Mouse (Mus musculus) limb, embryonic 14.5 days (tissue): ENCODE results near the gene Kbtbd13. TPM values are rescaled to one million over a fixed set of nuclear protein-coding genes. Genes with fewer than 3 reads are reported as not detected.

ENCODE experiments used
- ATAC-seq: fragments of 200-750 bp; cut with Nextera tagmentation; 2 replicates; pipeline ENCODE4 v1.8.0; 2017; ENCODE audit warnings: low read depth, moderate number of reproducible peaks, moderate TSS enrichment; ENCODE audit not compliant: low FRiP score
- DNase-seq: peaks from one replicate; pipeline ENCODE4 v3.0.0-alpha.2; 2015; ENCODE audit warnings: low spot score
- H3K27ac ChIP-seq: fragments of 300-500 bp; sonication (generic); replicated peaks from 2 replicates; pipeline ENCODE4 v1.5.1; 2014; ENCODE audit warnings: low read depth, mild to moderate bottlenecking, low read length, moderate library complexity, mixed read lengths
- H3K27me3 ChIP-seq: fragments of 300-500 bp; sonication (generic); 2 replicates; pipeline ENCODE4 v1.6.1; 2014; ENCODE audit warnings: low read length, mixed read lengths; ENCODE audit not compliant: control insufficient read depth, insufficient read depth
- H3K36me3 ChIP-seq: fragments of 300-500 bp; sonication (generic); 2 replicates; pipeline ENCODE4 v1.6.1; 2014; ENCODE audit warnings: mild to moderate bottlenecking, low read length, moderate library complexity, mixed read lengths; ENCODE audit not compliant: control insufficient read depth, insufficient read depth
- H3K4me1 ChIP-seq: fragments of 300-500 bp; sonication (generic); 2 replicates; pipeline ENCODE4 v1.6.1; 2014; ENCODE audit warnings: antibody characterized with exemption, low read length, mixed read lengths; ENCODE audit not compliant: control insufficient read depth, insufficient read depth
- H3K4me2 ChIP-seq: fragments of 300-500 bp; sonication (generic); replicated peaks from 2 replicates; pipeline ENCODE4 v1.6.1; 2014; ENCODE audit warnings: low read depth, mild to moderate bottlenecking, low read length, moderate library complexity; ENCODE audit not compliant: severe bottlenecking
- H3K4me3 ChIP-seq: fragments of 300-500 bp; sonication (generic); replicated peaks from 2 replicates; pipeline ENCODE4 v1.5.1; 2014; ENCODE audit warnings: low read length
- H3K9ac ChIP-seq: fragments of 300-500 bp; sonication (generic); 2 replicates; pipeline ENCODE4 v1.6.1; 2014; ENCODE audit warnings: mild to moderate bottlenecking, low read depth, low read length, moderate library complexity; ENCODE audit not compliant: severe bottlenecking
- H3K9me3 ChIP-seq: fragments of 300-500 bp; sonication (generic); 2 replicates; pipeline ENCODE4 v1.6.1; 2016; ENCODE audit warnings: low read length; ENCODE audit not compliant: control insufficient read depth
- POLR2A ChIP-seq: fragments of 200-500 bp; IDR thresholded peaks from 2 replicates; pipeline ENCODE4 v1.8.0; 2012; ENCODE audit warnings: inconsistent platforms, mild to moderate bottlenecking, moderate library complexity, borderline replicate concordance; ENCODE audit not compliant: insufficient read depth, insufficient read length; ENCODE audit errors: extremely low read depth
- WGBS: fragments of 180-500 bp; shearing (Covaris S2); extraction: QIAGEN DNeasy Blood & Tissue Kit; methylation state at CpG from one replicate; pipeline ENCODE4 v1.1.7; 2014; 5-methylcytosine and 5-hydroxymethylcytosine counted together
- polyA plus RNA-seq, 2 experiments: library from polyadenylated mRNA; depleted of rRNA in 1 of 2; stranded (reverse) in 1 of 2; unstranded in 1 of 2; fragments of >200 nt; fragmentation: Nextera tagmentation in 1 of 2; extraction: Ambion mirVana in 1 of 2; gene quantifications; 2 replicates each; pipeline versions ENCODE4 v1.2.1 to v1.2.3; 2012 to 2014

The Kbtbd13 gene
- polyA plus RNA-seq, 2 experiments, result 1.3 TPM

- Histone ChIP-seq H3K27ac (no peak overlapping the region), H3K9ac (no peak overlapping the region), H3K27me3 (no peaks in the 10 kb centered on the region), H3K4me1 (no peaks in the 10 kb centered on the region), H3K9me3 (no peaks in the 10 kb centered on the region), H3K4me3 (no peak overlapping the region), H3K36me3 (no peaks in the 10 kb centered on the region), H3K4me2 (no peak overlapping the region)
- ATAC-seq, result no peak
- TF ChIP-seq POLR2A, result no peak
- no peak for DNase-seq
- WGBS, result 66% methylated on average over 5 of the region's 5 CpGs
Observed at GRCm38 (mm10) chr9:65408871-65409295, 17.4 kb upstream of the Kbtbd13 start.

GRCm38 (mm10) chr9:65407861-65408260, 16.4 kb upstream of the Kbtbd13 start:
- H3K9me3 ChIP-seq, result no peaks in the 10 kb centered on the region
- 82% methylated on average over 3 of the region's 3 CpGs for WGBS

DNA sequence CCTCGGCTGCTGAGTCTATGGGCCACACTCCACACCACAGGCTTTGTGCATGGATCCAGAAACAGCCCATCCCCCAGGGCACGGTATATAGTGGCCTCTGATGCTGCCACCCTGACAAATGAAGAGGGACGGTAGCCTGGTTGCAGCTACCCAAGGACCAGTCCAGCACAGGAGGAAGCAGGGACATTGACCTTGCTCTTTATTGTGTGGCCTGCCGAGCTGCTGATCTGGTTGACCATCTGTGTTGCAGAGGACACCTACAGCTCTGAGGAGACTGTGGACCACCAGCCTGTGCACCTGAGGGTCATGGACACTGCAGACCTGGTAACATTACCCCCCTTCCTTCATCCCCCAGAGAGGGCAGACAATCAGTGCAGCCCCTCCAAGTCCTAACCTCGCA, 15.9 kb upstream of the Kbtbd13 start:
- Histone ChIP-seq H3K36me3 (no peaks in the 10 kb centered on the region), H3K4me1 (no peaks in the 10 kb centered on the region)

More at GRCm38 (mm10) chr9:65407861-65408260, 16.4 kb upstream of the Kbtbd13 start:
- TF ChIP-seq POLR2A, result no peak
- Histone ChIP-seq H3K27me3 (no peaks in the 10 kb centered on the region), H3K4me1 (no peaks in the 10 kb centered on the region), H3K9ac (no peak overlapping the region), H3K4me3 (no peak overlapping the region), H3K27ac (no peak overlapping the region), H3K36me3 (no peaks in the 10 kb centered on the region), H3K4me2 (no peak overlapping the region)
- ATAC-seq, result no peak
- DNase-seq, result no peak

DNA sequence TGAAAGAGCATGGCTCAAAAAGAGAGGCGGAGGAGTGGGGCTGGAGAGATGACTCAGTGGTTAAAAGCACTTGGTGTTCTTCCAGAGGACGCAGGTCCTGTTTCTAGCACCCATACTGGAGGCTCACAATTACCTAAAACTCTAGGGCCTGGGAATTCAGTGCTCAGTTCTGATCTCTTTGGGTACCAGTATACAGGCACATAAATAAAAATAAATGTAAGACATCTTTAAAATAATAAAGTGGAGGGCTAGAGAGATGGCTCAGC, 13.7 kb upstream of the Kbtbd13 start:
- no peak for ATAC-seq
- Histone ChIP-seq H3K4me3 (no peak overlapping the region), H3K27ac (no peak overlapping the region), H3K9me3 (no peaks in the 10 kb centered on the region), H3K36me3 (no peaks in the 10 kb centered on the region), H3K9ac (no peak overlapping the region), H3K4me2 (no peak overlapping the region), H3K27me3 (no peaks in the 10 kb centered on the region), H3K4me1 (no peaks in the 10 kb centered on the region)
- DNase-seq, result no peak
- WGBS, result 81% methylated on average over 2 of the region's 2 CpGs
- no peak for TF ChIP-seq POLR2A

More for the DNA sequence above, 15.9 kb upstream of the Kbtbd13 start:
- no peak for TF ChIP-seq POLR2A
- no peak overlapping the region for H3K9ac ChIP-seq
- no peak overlapping the region for H3K4me3 ChIP-seq
- no peak overlapping the region for H3K27ac ChIP-seq
- no peak for DNase-seq
- H3K9me3 ChIP-seq, result no peaks in the 10 kb centered on the region
- 74% methylated on average over 5 of the region's 5 CpGs for WGBS
- ATAC-seq, result no peak
- H3K27me3 ChIP-seq, result no peaks in the 10 kb centered on the region
- H3K4me2 ChIP-seq, result no peak overlapping the region

- no peak for ATAC-seq
- Histone ChIP-seq H3K9ac (no peak overlapping the region), H3K4me3 (no peak overlapping the region), H3K27me3 (no peaks in the 10 kb centered on the region), H3K27ac (no peak overlapping the region), H3K9me3 (no peaks in the 10 kb centered on the region), H3K36me3 (no peaks in the 10 kb centered on the region), H3K4me1 (no peaks in the 10 kb centered on the region), H3K4me2 (no peak overlapping the region)
- 65% methylated on average over 15 of the region's 15 CpGs for WGBS
- DNase-seq, result no peak
- TF ChIP-seq POLR2A, result no peak
Observed at GRCm38 (mm10) chr9:65404331-65405183, 13.1 kb upstream of the Kbtbd13 start.
